Mouse (Mus musculus) lung, postnatal 36 days (tissue): ENCODE data around the gene S100z.

Source experiments
- DNase-seq: peaks from one replicate; pipeline ENCODE4 v3.0.0; 2022; ENCODE audit warnings: mixed read lengths

S100z gene

GRCm38 (mm10) chr13:95478671-95479413, at the start of gene S100z:
Gene S100z, minus strand, starts transcription at chr13:95478721.
- DNase-seq = no peak

- peak; percentile 94 for DNase-seq
Measured at GRCm38 (mm10) chr13:95524674-95525491, 46.4 kb upstream of the S100z start, which contains the start of gene F2rl1. Gene F2rl1, minus strand, starts transcription at chr13:95525227.

- no peak for DNase-seq
Measured at GRCm38 (mm10) chr13:95524424-95524673, 45.8 kb upstream of the S100z start.

DNA sequence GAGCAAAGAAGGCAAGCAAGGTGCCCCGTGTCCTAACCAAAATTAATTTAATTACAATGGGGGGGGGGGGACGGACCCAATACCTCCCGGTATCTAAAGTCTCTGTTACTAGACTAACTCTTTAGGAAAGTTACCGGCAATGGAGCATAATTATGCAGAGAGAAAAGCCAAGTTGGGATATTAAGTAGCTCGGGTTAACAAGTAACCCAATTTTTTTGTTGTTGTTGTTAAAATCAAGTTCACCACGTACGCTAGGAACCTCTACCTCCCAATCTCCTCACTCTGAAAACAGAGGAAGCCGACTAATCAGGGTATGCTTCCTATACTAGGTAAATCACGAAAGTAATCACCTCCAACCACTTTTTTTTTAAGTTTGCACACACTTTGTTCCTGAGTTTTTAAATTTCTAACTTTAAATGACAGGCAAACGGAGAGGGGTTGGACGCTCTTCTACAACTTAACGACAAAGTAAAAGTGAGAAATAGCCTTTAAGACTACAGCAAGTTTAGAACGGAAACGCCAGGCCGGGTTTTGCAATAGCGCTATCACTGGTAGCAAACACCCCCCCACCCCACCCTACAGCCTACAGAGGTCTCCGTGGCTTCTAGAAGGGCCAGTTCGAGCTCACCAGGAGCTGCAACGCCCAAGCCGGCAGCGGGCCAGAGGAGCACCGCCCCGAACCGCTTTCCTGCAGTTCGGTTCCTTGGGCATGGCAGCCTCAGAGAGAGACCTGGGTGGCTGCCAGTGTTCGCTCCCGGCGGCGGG, 45.3 kb upstream of the S100z start:
- DNase-seq = peak; percentile 79

- no peak for DNase-seq
Measured at GRCm38 (mm10) chr13:95522176-95522575, 43.7 kb upstream of the S100z start.

- DNase-seq = no peak
Measured at GRCm38 (mm10) chr13:95521029-95521428, 42.5 kb upstream of the S100z start.

- no peak for DNase-seq
Measured at GRCm38 (mm10) chr13:95514756-95515155, 36.2 kb upstream of the S100z start.

GRCm38 (mm10) chr13:95510054-95510453, 31.5 kb upstream of the S100z start:
- no peak for DNase-seq

GRCm38 (mm10) chr13:95503279-95503917, 24.9 kb upstream of the S100z start:
- DNase-seq = peak; percentile 56

DNA sequence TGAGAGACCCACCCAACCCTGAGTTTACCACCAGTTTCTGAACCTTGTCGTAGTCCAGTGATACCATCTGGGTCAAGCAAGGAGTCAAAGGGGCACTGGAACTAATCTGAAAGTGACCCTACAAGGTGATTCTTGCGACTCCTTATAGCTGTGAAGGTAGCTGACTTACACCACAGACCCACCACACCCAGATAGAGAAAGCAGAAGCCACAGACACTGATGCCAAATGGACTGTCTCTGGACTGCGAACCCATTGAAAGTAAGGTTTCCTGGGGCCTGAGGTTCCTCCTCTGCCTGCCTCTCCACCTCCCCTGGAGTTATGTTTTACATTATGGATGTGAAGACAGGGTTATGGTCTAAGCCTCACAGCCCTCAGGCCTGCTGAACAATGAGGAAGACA, 18.1 kb upstream of the S100z start:
- DNase-seq = no peak

DNA sequence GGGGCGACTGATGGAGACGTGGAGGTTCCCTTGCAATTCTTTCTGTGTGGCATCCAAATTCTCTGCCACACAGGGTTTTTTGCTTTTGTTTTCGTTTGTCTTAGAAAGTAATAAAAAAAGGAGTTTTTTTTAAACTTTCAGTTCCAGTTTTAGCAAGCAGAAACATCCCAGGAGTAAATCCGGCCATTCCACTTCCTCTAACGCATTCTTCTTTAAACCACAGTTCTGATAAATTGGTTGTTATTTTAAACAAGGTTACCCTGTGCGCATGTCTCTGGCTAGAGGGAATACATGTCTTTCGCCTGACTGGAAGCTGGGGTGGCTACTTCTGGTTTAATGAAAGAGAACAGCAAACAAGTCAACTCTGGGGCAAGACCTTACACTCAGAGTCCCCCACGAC, 16.3 kb upstream of the S100z start:
- DNase-seq = peak; percentile 27

DNA sequence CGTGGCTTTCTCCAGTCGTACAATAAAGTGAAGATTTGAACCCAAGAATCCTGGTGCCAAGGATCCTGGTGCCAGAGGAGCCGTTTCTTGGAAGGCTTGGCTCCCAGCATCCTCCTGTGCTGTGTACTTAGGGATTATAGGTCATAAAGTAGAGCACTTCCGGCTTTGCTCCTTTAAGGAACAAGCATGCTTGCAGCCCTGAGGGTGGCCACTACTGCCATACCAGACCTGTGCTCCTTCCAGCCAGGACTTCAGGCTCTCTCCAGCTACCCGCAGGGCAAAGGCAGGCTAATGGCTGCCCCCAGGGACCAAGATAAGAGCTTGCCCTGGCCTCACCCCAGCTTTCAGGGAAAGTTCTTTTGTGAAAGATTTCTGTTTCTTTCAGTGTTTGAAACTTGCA, 14.8 kb upstream of the S100z start:
- no peak for DNase-seq

- DNase-seq = no peak
Measured at GRCm38 (mm10) chr13:95491327-95491726, 12.8 kb upstream of the S100z start.

- peak; percentile 52 for DNase-seq
Measured at GRCm38 (mm10) chr13:95484664-95485063, 6.1 kb upstream of the S100z start.

DNA sequence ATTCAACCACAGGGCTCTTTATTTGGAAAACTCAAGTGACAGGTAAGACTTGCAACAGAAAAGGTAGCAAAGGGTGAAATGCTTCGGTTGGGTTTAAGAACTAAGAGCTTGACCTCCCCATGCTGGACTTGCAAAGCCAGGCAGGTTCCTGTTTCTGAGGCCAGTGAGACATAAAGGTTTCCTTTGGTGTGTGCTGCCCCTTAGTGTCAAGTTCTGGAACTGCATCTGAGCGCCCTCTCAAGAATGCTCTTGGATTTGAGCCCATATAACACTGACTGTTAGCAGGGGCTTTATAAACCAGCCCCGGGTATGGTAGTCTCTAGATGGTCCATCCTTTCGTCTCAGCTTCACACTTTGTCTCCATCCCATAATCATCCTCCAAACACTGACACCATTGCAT, 2.9 kb upstream of the S100z start:
- DNase-seq = peak; percentile 89

DNA sequence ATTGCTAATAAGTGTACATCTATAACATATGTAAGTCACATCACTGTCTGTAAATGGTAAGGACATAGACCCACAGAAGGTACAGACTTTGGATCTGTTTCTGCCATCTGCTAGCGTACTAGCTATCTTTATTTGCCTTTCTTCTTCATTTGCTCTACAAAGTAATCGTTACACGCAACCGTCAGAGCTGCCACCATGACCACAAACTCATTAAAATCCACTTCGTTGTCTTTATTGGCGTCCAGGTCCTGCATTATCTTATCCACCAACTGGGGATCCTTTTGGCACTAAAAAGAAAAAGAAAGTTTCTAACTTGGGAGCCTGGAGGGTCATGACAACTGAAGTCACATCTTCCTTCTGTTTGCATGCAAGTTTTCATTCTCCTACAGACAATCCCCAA, 1.3 kb downstream of the S100z start:
- DNase-seq = no peak

DNA sequence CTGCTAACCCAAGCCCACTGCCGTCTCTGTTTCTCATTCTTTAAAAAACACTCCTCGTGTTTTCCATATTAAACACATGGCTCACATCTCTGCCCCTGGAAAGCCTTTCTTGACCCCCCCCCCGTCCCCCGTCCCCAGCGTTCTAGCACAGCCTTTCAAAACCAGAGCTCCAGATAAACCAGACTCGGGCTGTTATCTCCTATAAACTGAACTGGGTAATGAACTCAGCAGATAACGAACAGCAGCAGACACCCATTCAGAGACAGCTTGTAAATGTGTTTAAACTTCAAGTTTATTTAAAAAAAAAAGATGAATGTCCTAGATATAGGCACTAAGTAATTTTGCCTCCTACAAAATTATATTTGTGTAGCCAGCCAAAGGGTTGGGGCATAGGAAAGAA, 3.4 kb downstream of the S100z start:
- no peak for DNase-seq

GRCm38 (mm10) chr13:95474294-95474693, 4.2 kb downstream of the S100z start:
- DNase-seq = no peak

DNA sequence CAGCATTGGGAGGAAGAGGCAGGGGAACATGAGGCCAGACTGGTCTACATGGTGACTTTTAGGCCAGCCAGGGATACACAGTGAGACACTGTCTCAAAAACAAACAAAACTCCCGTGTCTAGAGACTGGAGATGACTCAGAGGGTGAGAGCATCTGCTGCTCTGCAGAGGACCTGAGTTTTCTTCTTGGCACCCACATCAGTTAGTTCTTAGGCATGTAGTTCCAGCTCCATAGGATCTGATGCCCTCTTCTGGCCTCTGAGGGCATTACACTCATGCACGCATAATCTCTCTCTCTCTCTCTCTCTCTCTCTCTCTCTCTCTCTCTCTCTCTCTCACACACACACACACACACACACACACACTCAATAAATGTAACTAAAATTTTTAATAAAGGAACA, 7.6 kb downstream of the S100z start:
- DNase-seq = no peak

DNA sequence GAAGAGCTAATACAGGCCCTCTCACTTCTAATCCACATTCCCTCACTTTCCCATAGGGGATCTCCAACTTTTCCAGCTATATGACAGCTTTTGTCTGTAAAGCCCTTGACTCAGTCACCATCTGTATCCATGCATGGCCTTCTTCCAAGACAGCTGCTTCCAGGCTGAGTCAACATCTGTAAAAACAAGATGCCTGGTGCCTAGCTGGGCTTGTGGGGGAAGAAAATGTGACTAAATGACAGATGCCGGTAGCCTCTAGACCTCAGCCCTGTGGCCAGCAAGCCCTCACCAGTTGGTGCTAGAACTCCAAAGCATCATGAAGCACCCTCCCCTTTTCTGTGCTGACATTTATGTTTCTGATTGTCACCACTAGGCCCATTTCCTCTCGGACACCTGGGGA, 27.0 kb downstream of the S100z start:
- DNase-seq = no peak

DNA sequence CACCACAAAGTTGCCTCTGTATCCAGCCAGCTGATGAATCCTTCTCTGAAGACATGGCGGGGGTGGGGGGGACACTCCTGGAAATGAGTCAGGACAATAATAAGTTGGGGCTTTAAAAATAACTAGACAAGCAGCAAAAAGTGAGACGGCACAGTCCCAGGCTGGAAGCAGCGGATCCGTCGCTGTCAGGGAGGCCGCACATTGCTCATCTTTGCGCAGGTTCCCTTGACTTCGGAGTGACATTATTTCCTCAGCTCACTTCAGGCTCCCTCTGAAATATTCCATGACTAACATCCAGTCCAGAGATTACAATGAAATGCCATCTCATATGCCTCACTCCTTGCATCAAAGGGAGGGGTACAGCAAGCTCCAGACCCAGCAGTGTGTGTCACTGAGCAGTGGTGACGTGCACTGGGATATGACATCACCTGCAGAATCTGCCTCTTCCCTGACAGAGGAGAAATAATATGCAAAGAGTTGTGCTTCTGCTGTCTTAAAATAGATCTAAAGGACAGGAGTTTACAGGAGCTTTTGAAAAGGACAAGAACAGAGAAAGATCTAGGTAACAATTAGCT, 27.8 kb downstream of the S100z start:
- no peak for DNase-seq

- no peak for DNase-seq
Measured at GRCm38 (mm10) chr13:95449730-95450129, 28.8 kb downstream of the S100z start.

DNA sequence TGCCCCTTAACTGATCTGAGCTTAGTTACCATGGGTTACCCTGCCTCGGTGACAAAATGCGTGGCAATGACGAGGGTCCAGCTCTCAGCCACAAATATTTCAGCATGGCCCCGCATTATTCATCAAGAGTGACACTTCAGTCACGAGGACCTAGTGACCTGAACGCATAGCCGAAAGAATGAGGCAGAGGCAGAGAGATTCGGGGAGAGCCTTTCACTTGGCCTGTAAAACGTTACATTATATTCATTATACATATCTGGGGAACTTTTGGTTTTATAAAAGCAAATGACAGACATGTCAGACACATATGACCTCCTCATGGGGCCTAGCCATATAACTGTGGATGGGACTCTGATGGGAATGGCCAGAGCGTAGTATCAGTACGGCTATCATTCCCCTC, 33.7 kb downstream of the S100z start, which contains the start of gene Crhbp:
TSS of gene Crhbp (minus strand) at position 101 of the 400 bp plus-strand sequence.
- no peak for DNase-seq
